Mouse (Mus musculus): ENCODE measurements around the gene Stpg4.

- TF ChIP-seq CTCF (IDR thresholded peaks at IDR 0.05; ENCODE audit: borderline replicate concordance, insufficient read depth, low read length) (no peak), POLR2A (IDR thresholded peaks at IDR 0.05; ENCODE audit: low read depth, low read length) (no peak)
These were observed at the start of gene Stpg4 for GRCm38 (mm10) chr17:87427511-87427910.
